Mouse (Mus musculus) intestine, embryonic 14.5 days (tissue): Measurements from ENCODE around the gene Gmppb. TPM values are rescaled to one million over a fixed set of nuclear protein-coding genes. Genes with fewer than 3 reads are reported as not detected.

Experiments
- ATAC-seq: fragments of 200-750 bp; cut with Nextera tagmentation; replicated peaks from 2 replicates; pipeline ENCODE4 v1.8.0; 2017; ENCODE audit warnings: low read depth, moderate number of reproducible peaks, moderate TSS enrichment, moderate library complexity; ENCODE audit not compliant: low FRiP score, low TSS enrichment
- DNase-seq: peaks from one replicate; pipeline ENCODE4 v3.0.0-alpha.2; 2018; ENCODE audit warnings: low spot score
- H3K27ac ChIP-seq: fragments of 300-500 bp; sonication (generic); 2 replicates; pipeline ENCODE4 v1.5.1; 2014; ENCODE audit warnings: low read depth, mild to moderate bottlenecking, control low read depth
- H3K27me3 ChIP-seq: fragments of 300-500 bp; sonication (generic); replicated peaks from 2 replicates; pipeline ENCODE4 v1.6.1; 2014; ENCODE audit warnings: low read length, control low read depth; ENCODE audit not compliant: control insufficient read depth, insufficient read depth
- H3K36me3 ChIP-seq: fragments of 300-500 bp; sonication (generic); 2 replicates; pipeline ENCODE4 v1.6.1; 2014; ENCODE audit warnings: low read length, control low read depth; ENCODE audit not compliant: control insufficient read depth, insufficient read depth
- H3K4me1 ChIP-seq: fragments of 300-500 bp; sonication (generic); replicated peaks from 2 replicates; pipeline ENCODE4 v1.6.1; 2014; ENCODE audit warnings: low read length, control low read depth, mixed read lengths; ENCODE audit not compliant: control insufficient read depth, insufficient read depth
- H3K4me2 ChIP-seq: fragments of 300-500 bp; sonication (generic); 2 replicates; pipeline ENCODE4 v1.6.1; 2014; ENCODE audit warnings: low read length
- H3K4me3 ChIP-seq: fragments of 300-500 bp; sonication (generic); 2 replicates; pipeline ENCODE4 v1.5.1; 2014; ENCODE audit warnings: low read depth, low read length, control low read depth, mixed read lengths
- H3K9ac ChIP-seq: fragments of 300-500 bp; sonication (generic); 2 replicates; pipeline ENCODE4 v1.6.1; 2014; ENCODE audit warnings: mild to moderate bottlenecking, low read length
- H3K9me3 ChIP-seq: fragments of 300-500 bp; sonication (generic); 2 replicates; pipeline ENCODE4 v1.6.1; 2016; ENCODE audit warnings: low read length, control low read depth; ENCODE audit not compliant: control insufficient read depth
- WGBS: fragments of 180-500 bp; shearing (Covaris S2); extraction: QIAGEN DNeasy Blood & Tissue Kit; methylation state at CpG from one replicate; pipeline ENCODE4 v1.1.7; 2014; 5-methylcytosine and 5-hydroxymethylcytosine counted together
- polyA plus RNA-seq: library from polyadenylated mRNA; unstranded; fragments of >200 nt; fragmentation: Nextera tagmentation; extraction: Ambion mirVana; gene quantifications from 2 replicates; pipeline ENCODE4 v1.2.1, GENCODE M21; 2014

Gene Gmppb
- polyA plus RNA-seq, 1 experiment from 2014 or later, result 33.5 TPM

- no peaks in the 10 kb centered on the region for H3K27me3 ChIP-seq
- peak overlapping the region; percentile 47 for H3K4me2 ChIP-seq
- H3K36me3 ChIP-seq, result peaks cover 49% of the 10 kb centered on the region
- H3K4me1 ChIP-seq, result peaks cover 12% of the 10 kb centered on the region; the same call in 1 of the 2 replicates
- DNase-seq, result no peak
- H3K27ac ChIP-seq, result 0 out of 2 replicates have a peak overlapping the region, but pooled peaks have one; percentile 47
- H3K4me3 ChIP-seq, result no peak overlapping the region
- no peak for ATAC-seq
- H3K9ac ChIP-seq, result no peak overlapping the region
- 90% methylated on average over 15 of the region's 15 CpGs for WGBS
- H3K9me3 ChIP-seq, result no peaks in the 10 kb centered on the region
These were observed 4.7 kb downstream of the Gmppb start for GRCm38 (mm10) chr9:108053665-108054225.

GRCm38 (mm10) chr9:108054331-108055040 lies 5.4 kb downstream of the Gmppb start:
- no peak overlapping the region for H3K9ac ChIP-seq
- 90% methylated on average over 22 of the region's 22 CpGs for WGBS
- H3K9me3 ChIP-seq, result no peaks in the 10 kb centered on the region
- H3K4me3 ChIP-seq, result no peak overlapping the region
- ATAC-seq (no peak), DNase-seq (no peak)
- peaks cover 12% of the 10 kb centered on the region; the same call in 1 of the 2 replicates for H3K4me1 ChIP-seq
- no peaks in the 10 kb centered on the region for H3K27me3 ChIP-seq
- no peak overlapping the region for H3K4me2 ChIP-seq
- no peak overlapping the region for H3K27ac ChIP-seq
- peaks cover 57% of the 10 kb centered on the region for H3K36me3 ChIP-seq

GRCm38 (mm10) chr9:108055061-108055460 lies 6.0 kb downstream of the Gmppb start:
- Histone ChIP-seq H3K36me3 (peaks cover 63% of the 10 kb centered on the region), H3K27ac (no peak overlapping the region), H3K9me3 (no peaks in the 10 kb centered on the region), H3K4me1 (peaks cover 6% of the 10 kb centered on the region; the same call in 1 of the 2 replicates), H3K4me2 (no peak overlapping the region), H3K4me3 (no peak overlapping the region), H3K27me3 (no peaks in the 10 kb centered on the region), H3K9ac (no peak overlapping the region)
- ATAC-seq (no peak), DNase-seq (no peak)
- WGBS, result 73% methylated on average over 1 of the region's 1 CpGs

GRCm38 (mm10) chr9:108055661-108056237 lies 6.7 kb downstream of the Gmppb start:
- ATAC-seq, result no peak

GRCm38 (mm10) chr9:108056361-108057261 lies 7.6 kb downstream of the Gmppb start:
- DNase-seq (no peak), ATAC-seq (no peak)
- no peak overlapping the region for H3K27ac ChIP-seq
- no peaks in the 10 kb centered on the region for H3K27me3 ChIP-seq
- no peak overlapping the region for H3K4me3 ChIP-seq
- H3K4me1 ChIP-seq, result 0 out of 2 replicates have a peak, but pooled peaks cover 5% of the 10 kb centered on the region
- peaks cover 50% of the 10 kb centered on the region for H3K36me3 ChIP-seq
- 84% methylated on average over 28 of the region's 28 CpGs for WGBS
- no peak overlapping the region for H3K9ac ChIP-seq
- no peaks in the 10 kb centered on the region for H3K9me3 ChIP-seq
- no peak overlapping the region for H3K4me2 ChIP-seq

More at GRCm38 (mm10) chr9:108055661-108056237, 6.7 kb downstream of the Gmppb start:
- H3K36me3 ChIP-seq, result peaks cover 58% of the 10 kb centered on the region
- H3K27me3 ChIP-seq, result no peaks in the 10 kb centered on the region
- DNase-seq, result no peak
- WGBS, result 82% methylated on average over 6 of the region's 6 CpGs
- no peak overlapping the region for H3K9ac ChIP-seq
- H3K4me3 ChIP-seq, result no peak overlapping the region
- no peak overlapping the region for H3K4me2 ChIP-seq
- no peak overlapping the region for H3K27ac ChIP-seq
- no peaks in the 10 kb centered on the region for H3K9me3 ChIP-seq
- H3K4me1 ChIP-seq, result 0 out of 2 replicates have a peak, but pooled peaks cover 5% of the 10 kb centered on the region

- Histone ChIP-seq H3K9ac (no peak overlapping the region), H3K27me3 (no peaks in the 10 kb centered on the region), H3K36me3 (peaks cover 46% of the 10 kb centered on the region), H3K4me1 (0 out of 2 replicates have a peak, but pooled peaks cover 5% of the 10 kb centered on the region), H3K4me3 (no peak overlapping the region), H3K27ac (no peak overlapping the region), H3K9me3 (no peaks in the 10 kb centered on the region), H3K4me2 (no peak overlapping the region)
- DNase-seq, result no peak
- ATAC-seq, result no peak
- WGBS, result 91% methylated on average over 5 of the region's 5 CpGs
These were observed 8.2 kb downstream of the Gmppb start for GRCm38 (mm10) chr9:108057262-108057562.

- H3K9me3 ChIP-seq, result no peaks in the 10 kb centered on the region
- 0 out of 2 replicates have a peak, but pooled peaks cover 1% of the 10 kb centered on the region for H3K4me1 ChIP-seq
- no peak overlapping the region for H3K9ac ChIP-seq
- WGBS, result 93% methylated on average over 9 of the region's 9 CpGs
- H3K27ac ChIP-seq, result no peak overlapping the region
- no peak for ATAC-seq
- H3K27me3 ChIP-seq, result no peaks in the 10 kb centered on the region
- H3K36me3 ChIP-seq, result peaks cover 55% of the 10 kb centered on the region
- no peak overlapping the region for H3K4me2 ChIP-seq
- no peak for DNase-seq
- H3K4me3 ChIP-seq, result no peak overlapping the region
These were observed 9.2 kb downstream of the Gmppb start for GRCm38 (mm10) chr9:108058291-108058690.

- Histone ChIP-seq H3K4me1 (no peaks in the 10 kb centered on the region), H3K36me3 (peaks cover 36% of the 10 kb centered on the region), H3K27me3 (no peaks in the 10 kb centered on the region), H3K27ac (no peak overlapping the region), H3K9me3 (no peaks in the 10 kb centered on the region), H3K4me2 (no peak overlapping the region), H3K9ac (no peak overlapping the region), H3K4me3 (no peak overlapping the region)
- no peak; the same call in 1 of the 2 replicates for ATAC-seq
- DNase-seq, result no peak
- 87% methylated on average over 3 of the region's 3 CpGs for WGBS
These were observed 13.1 kb downstream of the Gmppb start for GRCm38 (mm10) chr9:108062142-108062541.
